Mouse (Mus musculus) embryonic facial prominence, embryonic 11.5 days (tissue): ENCODE measurements around the gene Tssk1. TPM values are rescaled to one million over a fixed set of nuclear protein-coding genes. Genes with fewer than 3 reads are reported as not detected.

Experiments used
- polyA plus RNA-seq: library from polyadenylated mRNA; unstranded; fragments of >200 nt; fragmentation: Nextera tagmentation; extraction: Ambion mirVana; gene quantifications from 2 replicates; pipeline ENCODE4 v1.2.1, GENCODE M21; 2014

Tssk1 gene
- polyA plus RNA-seq, 1 experiment from 2014 or later, result not detected

Other genes with a start within 250 kb of the Tssk1 start
- gene Ccdc74a, start 247.8 kb upstream of the Tssk1 start, polyA plus RNA-seq, result 5.0 and 5.6 TPM in 2 replicates
- gene Med15, start 161.3 kb upstream of the Tssk1 start, polyA plus RNA-seq, result 32.8 and 33.6 TPM in 2 replicates
- gene Klhl22, start 134.6 kb upstream of the Tssk1 start, polyA plus RNA-seq, result 48.0 and 58.1 TPM in 2 replicates
- 13.5 and 15.3 TPM in 2 replicates for gene Scarf2, start 96.9 kb upstream of the Tssk1 start, polyA plus RNA-seq
- not detected in 2 replicates for gene B830017H08Rik, start 61.1 kb upstream of the Tssk1 start, polyA plus RNA-seq
- gene Car15, start 55.9 kb upstream of the Tssk1 start, polyA plus RNA-seq, result 1.7 and 2.0 TPM in 2 replicates
- gene Gm20518, start 2.6 kb upstream of the Tssk1 start, polyA plus RNA-seq, result 0.14 and 0.20 TPM in 2 replicates
- 68.8 and 76.6 TPM in 2 replicates for gene Dgcr2, start 4.3 kb downstream of the Tssk1 start, polyA plus RNA-seq
- not detected in 2 replicates for gene Tssk2, start 4.4 kb downstream of the Tssk1 start, polyA plus RNA-seq
- gene Ess2, start 17.1 kb downstream of the Tssk1 start, polyA plus RNA-seq, result 38.4 and 40.3 TPM in 2 replicates
- 0.24 TPM in 1 of 2 replicates, not detected in the other for gene Gsc2, start 20.8 kb downstream of the Tssk1 start, polyA plus RNA-seq
- gene Slc25a1, start 34.0 kb downstream of the Tssk1 start, polyA plus RNA-seq, result 66.2 and 69.5 TPM in 2 replicates
- gene Vpreb2, start 86.2 kb downstream of the Tssk1 start, polyA plus RNA-seq, result not detected in 2 replicates
- gene Dgcr6, start 158.6 kb downstream of the Tssk1 start, polyA plus RNA-seq, result 118 and 130 TPM in 2 replicates
- 10.4 and 11.0 TPM in 2 replicates for gene Prodh, start 196.0 kb downstream of the Tssk1 start, polyA plus RNA-seq
- gene Rtn4r, start 233.4 kb downstream of the Tssk1 start, polyA plus RNA-seq, result 1.1 and 1.7 TPM in 2 replicates